Mouse (Mus musculus): ENCODE measurements around the gene Ccdc191. TPM values are rescaled to one million over a fixed set of nuclear protein-coding genes. Genes with fewer than 3 reads are reported as not detected.

The Ccdc191 gene
- polyA plus RNA-seq, 1 experiment from 2014 or later: 11.1 TPM

- 29% methylated on average over 9 of the region's 9 CpGs for whole genome bisulfite sequencing
- Histone ChIP-seq H3K4me3 (replicated peaks; ENCODE audit: low read depth, low read length) (peak overlapping the region; percentile 77), H3K4me1 (replicated peaks; ENCODE audit: insufficient read depth, low read length) (0 out of 2 replicates have a peak, but pooled peaks cover 4% of the 10 kb centered on the region), H3K27me3 (ENCODE audit: insufficient read depth, low read length) (no peaks in the 10 kb centered on the region), H3K27ac (no peak overlapping the region), H3K9me3 (replicated peaks; ENCODE audit: low read length) (no peaks in the 10 kb centered on the region), H3K36me3 (ENCODE audit: insufficient read depth, low read length) (no peaks in the 10 kb centered on the region), H3K4me2 (ENCODE audit: low read length) (peak overlapping the region; percentile 99), H3K9ac (ENCODE audit: low read depth, low read length) (peak overlapping the region; percentile 60)
- no peak for ATAC-seq (replicated peaks; ENCODE audit: low FRiP score, low read depth)
- no peak for TF ChIP-seq CTCF (IDR thresholded peaks at IDR 0.05; ENCODE audit: low read depth)
- DNase-seq (ENCODE audit: low spot score): peak; percentile 9
Measured at GRCm38 (mm10) chr16:43980110-43980609, 90.6 kb downstream of the Ccdc191 start.

GRCm38 (mm10) chr16:43986299-43986698, 96.7 kb downstream of the Ccdc191 start:
- H3K27me3 ChIP-seq (ENCODE audit: insufficient read depth, low read length): no peaks in the 10 kb centered on the region
- no peak overlapping the region for H3K4me2 ChIP-seq (ENCODE audit: low read length)
- TF ChIP-seq CTCF (IDR thresholded peaks at IDR 0.05; ENCODE audit: low read depth): no peak
- no peaks in the 10 kb centered on the region for H3K36me3 ChIP-seq (ENCODE audit: insufficient read depth, low read length)
- no peak for ATAC-seq (replicated peaks; ENCODE audit: low FRiP score, low read depth)
- no peak overlapping the region for H3K9ac ChIP-seq (ENCODE audit: low read depth, low read length)
- no peak for DNase-seq (ENCODE audit: low spot score)
- H3K9me3 ChIP-seq (replicated peaks; ENCODE audit: low read length): no peaks in the 10 kb centered on the region
- 85% methylated on average over 4 of the region's 4 CpGs for WGBS
- no peak overlapping the region for H3K27ac ChIP-seq
- no peak overlapping the region for H3K4me3 ChIP-seq (replicated peaks; ENCODE audit: low read depth, low read length)
- H3K4me1 ChIP-seq (replicated peaks; ENCODE audit: insufficient read depth, low read length): no peaks in the 10 kb centered on the region

DNA sequence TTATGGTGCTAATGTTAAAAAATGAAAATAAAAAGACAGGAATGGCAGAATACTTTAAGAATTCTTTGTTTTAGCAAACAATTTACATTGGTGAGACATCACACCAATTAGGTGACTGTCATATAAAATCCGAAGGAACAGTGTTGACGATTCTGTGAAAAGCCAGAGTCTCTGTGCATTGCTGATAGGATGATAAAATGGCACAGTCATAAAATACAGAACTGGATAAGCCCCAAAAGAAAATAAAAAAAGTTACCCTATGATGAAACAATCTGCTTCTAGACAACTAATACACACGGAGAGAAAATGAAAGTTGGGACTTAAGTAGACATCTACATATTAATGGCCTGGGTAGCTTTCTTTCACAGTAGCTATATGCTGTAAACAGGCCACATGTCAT, 105.0 kb downstream of the Ccdc191 start:
- Histone ChIP-seq H3K4me3 (replicated peaks; ENCODE audit: low read depth, low read length) (no peak overlapping the region), H3K4me2 (ENCODE audit: low read length) (no peak overlapping the region), H3K27me3 (ENCODE audit: insufficient read depth, low read length) (no peaks in the 10 kb centered on the region), H3K9ac (ENCODE audit: low read depth, low read length) (no peak overlapping the region), H3K27ac (no peak overlapping the region), H3K36me3 (ENCODE audit: insufficient read depth, low read length) (no peaks in the 10 kb centered on the region), H3K9me3 (replicated peaks; ENCODE audit: low read length) (no peaks in the 10 kb centered on the region), H3K4me1 (replicated peaks; ENCODE audit: insufficient read depth, low read length) (no peaks in the 10 kb centered on the region)
- DNase-seq (ENCODE audit: low spot score) (no peak), ATAC-seq (replicated peaks; ENCODE audit: low FRiP score, low read depth) (no peak)
- WGBS: 73% methylated on average over 3 of the region's 3 CpGs
- TF ChIP-seq CTCF (IDR thresholded peaks at IDR 0.05; ENCODE audit: low read depth): no peak

DNA sequence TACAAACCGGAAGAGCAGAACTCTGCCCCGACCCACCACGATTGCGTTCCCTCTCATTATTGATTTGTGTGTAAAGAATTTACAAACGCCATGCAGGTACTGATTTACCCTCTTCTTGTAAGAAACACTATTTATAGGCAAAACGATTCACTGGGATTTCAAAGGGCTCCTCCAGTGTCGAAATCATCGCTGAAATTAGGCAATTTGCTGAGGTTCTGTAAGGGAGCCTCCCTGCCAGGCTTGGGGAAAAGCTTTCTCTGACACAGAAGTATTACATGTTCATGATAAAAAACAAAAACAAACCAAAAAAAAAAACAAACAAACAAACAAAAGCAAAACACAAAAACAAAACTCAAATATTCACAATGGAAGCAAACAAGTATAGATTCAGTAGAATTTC, 109.5 kb downstream of the Ccdc191 start:
- Histone ChIP-seq H3K4me3 (replicated peaks; ENCODE audit: low read depth, low read length) (no peak overlapping the region), H3K9ac (ENCODE audit: low read depth, low read length) (no peak overlapping the region), H3K27ac (no peak overlapping the region), H3K9me3 (replicated peaks; ENCODE audit: low read length) (no peaks in the 10 kb centered on the region), H3K36me3 (ENCODE audit: insufficient read depth, low read length) (0 out of 2 replicates have a peak, but pooled peaks cover 3% of the 10 kb centered on the region), H3K27me3 (ENCODE audit: insufficient read depth, low read length) (no peaks in the 10 kb centered on the region), H3K4me1 (replicated peaks; ENCODE audit: insufficient read depth, low read length) (no peaks in the 10 kb centered on the region), H3K4me2 (ENCODE audit: low read length) (no peak overlapping the region)
- 82% methylated on average over 8 of the region's 8 CpGs for WGBS
- no peak for TF ChIP-seq CTCF (IDR thresholded peaks at IDR 0.05; ENCODE audit: low read depth)
- DNase-seq (ENCODE audit: low spot score) (no peak), ATAC-seq (replicated peaks; ENCODE audit: low FRiP score, low read depth) (no peak)

- ATAC-seq (replicated peaks; ENCODE audit: low FRiP score, low read depth) (no peak), DNase-seq (ENCODE audit: low spot score) (no peak)
- H3K27ac ChIP-seq: no peak overlapping the region
- H3K36me3 ChIP-seq (ENCODE audit: insufficient read depth, low read length): 0 out of 2 replicates have a peak, but pooled peaks cover 3% of the 10 kb centered on the region
- no peak overlapping the region for H3K9ac ChIP-seq (ENCODE audit: low read depth, low read length)
- 78% methylated on average over 5 of the region's 5 CpGs for WGBS
- TF ChIP-seq CTCF (IDR thresholded peaks at IDR 0.05; ENCODE audit: low read depth): no peak
- H3K9me3 ChIP-seq (replicated peaks; ENCODE audit: low read length): no peaks in the 10 kb centered on the region
- H3K4me2 ChIP-seq (ENCODE audit: low read length): no peak overlapping the region
- H3K4me3 ChIP-seq (replicated peaks; ENCODE audit: low read depth, low read length): no peak overlapping the region
- no peaks in the 10 kb centered on the region for H3K4me1 ChIP-seq (replicated peaks; ENCODE audit: insufficient read depth, low read length)
- no peaks in the 10 kb centered on the region for H3K27me3 ChIP-seq (ENCODE audit: insufficient read depth, low read length)
Measured at GRCm38 (mm10) chr16:43999541-43999940, 109.9 kb downstream of the Ccdc191 start.

- ATAC-seq (replicated peaks; ENCODE audit: low FRiP score, low read depth) (no peak; the same call in 1 of the 2 replicates), DNase-seq (ENCODE audit: low spot score) (peak; percentile 71)
- Histone ChIP-seq H3K4me2 (ENCODE audit: low read length) (no peak overlapping the region), H3K4me1 (replicated peaks; ENCODE audit: insufficient read depth, low read length) (no peaks in the 10 kb centered on the region), H3K36me3 (ENCODE audit: insufficient read depth, low read length) (0 out of 2 replicates have a peak, but pooled peaks cover 4% of the 10 kb centered on the region), H3K9ac (ENCODE audit: low read depth, low read length) (no peak overlapping the region), H3K4me3 (replicated peaks; ENCODE audit: low read depth, low read length) (no peak overlapping the region), H3K9me3 (replicated peaks; ENCODE audit: low read length) (no peaks in the 10 kb centered on the region), H3K27me3 (ENCODE audit: insufficient read depth, low read length) (no peaks in the 10 kb centered on the region), H3K27ac (no peak overlapping the region)
- peak; percentile 56 for TF ChIP-seq CTCF (IDR thresholded peaks at IDR 0.05; ENCODE audit: low read depth)
- 59% methylated on average over 5 of the region's 5 CpGs for WGBS
Measured at GRCm38 (mm10) chr16:44002086-44002485, 112.5 kb downstream of the Ccdc191 start.

- TF ChIP-seq CTCF (IDR thresholded peaks at IDR 0.05; ENCODE audit: low read depth): no peak
- Histone ChIP-seq H3K9me3 (replicated peaks; ENCODE audit: low read length) (no peaks in the 10 kb centered on the region), H3K4me2 (ENCODE audit: low read length) (no peak overlapping the region), H3K27ac (no peak overlapping the region), H3K36me3 (ENCODE audit: insufficient read depth, low read length) (0 out of 2 replicates have a peak, but pooled peaks cover 6% of the 10 kb centered on the region), H3K4me1 (replicated peaks; ENCODE audit: insufficient read depth, low read length) (no peaks in the 10 kb centered on the region), H3K4me3 (replicated peaks; ENCODE audit: low read depth, low read length) (no peak overlapping the region), H3K27me3 (ENCODE audit: insufficient read depth, low read length) (no peaks in the 10 kb centered on the region), H3K9ac (ENCODE audit: low read depth, low read length) (no peak overlapping the region)
- ATAC-seq (replicated peaks; ENCODE audit: low FRiP score, low read depth) (peak; percentile 43; the same call in 1 of the 2 replicates), DNase-seq (ENCODE audit: low spot score) (peak; percentile 10)
- 49% methylated on average over 5 of the region's 5 CpGs for WGBS
Measured at GRCm38 (mm10) chr16:44011010-44011409, 121.4 kb downstream of the Ccdc191 start.

Small RNA genes within 50 kb of the gene (microRNA-seq; reads per million reads assigned to microRNA genes)
- gene Mir3470b: not detected

Other genes starting within 250 kb of the Ccdc191 start
- not detected in 2 replicates for gene Tigit, start 225.7 kb upstream of the Ccdc191 start, polyA plus RNA-seq (2015; fragmentation: Nextera tagmentation; extraction: Ambion mirVana)
- gene Drd3, start 135.8 kb upstream of the Ccdc191 start, polyA plus RNA-seq (2015; fragmentation: Nextera tagmentation; extraction: Ambion mirVana): 0.08 TPM in 1 of 2 replicates, not detected in the other
- gene Qtrt2, start 37.0 kb downstream of the Ccdc191 start, polyA plus RNA-seq (2015; fragmentation: Nextera tagmentation; extraction: Ambion mirVana): 22.8 and 24.6 TPM in 2 replicates
- gene Zdhhc23, start 90.0 kb downstream of the Ccdc191 start, polyA plus RNA-seq (2015; fragmentation: Nextera tagmentation; extraction: Ambion mirVana): 2.0 and 2.3 TPM in 2 replicates
- gene Gramd1c, start 173.5 kb downstream of the Ccdc191 start, polyA plus RNA-seq (2015; fragmentation: Nextera tagmentation; extraction: Ambion mirVana): 5.7 and 6.1 TPM in 2 replicates
- gene Atp6v1a, start 249.9 kb downstream of the Ccdc191 start, polyA plus RNA-seq (2015; fragmentation: Nextera tagmentation; extraction: Ambion mirVana): 131 and 136 TPM in 2 replicates